Mouse (Mus musculus) limb, embryonic 14.5 days (tissue): ENCODE measurements around the gene Erbb3. TPM values are rescaled to one million over a fixed set of nuclear protein-coding genes. Genes with fewer than 3 reads are reported as not detected.

Experiments
- ATAC-seq: fragments of 200-750 bp; cut with Nextera tagmentation; 2 replicates; pipeline ENCODE4 v1.8.0; 2017; ENCODE audit warnings: low read depth, moderate number of reproducible peaks, moderate TSS enrichment; ENCODE audit not compliant: low FRiP score
- DNase-seq: peaks from one replicate; pipeline ENCODE4 v3.0.0-alpha.2; 2015; ENCODE audit warnings: low spot score
- H3K27ac ChIP-seq: fragments of 300-500 bp; sonication (generic); replicated peaks from 2 replicates; pipeline ENCODE4 v1.5.1; 2014; ENCODE audit warnings: low read depth, mild to moderate bottlenecking, low read length, moderate library complexity, mixed read lengths
- H3K27me3 ChIP-seq: fragments of 300-500 bp; sonication (generic); 2 replicates; pipeline ENCODE4 v1.6.1; 2014; ENCODE audit warnings: low read length, mixed read lengths; ENCODE audit not compliant: control insufficient read depth, insufficient read depth
- H3K36me3 ChIP-seq: fragments of 300-500 bp; sonication (generic); 2 replicates; pipeline ENCODE4 v1.6.1; 2014; ENCODE audit warnings: mild to moderate bottlenecking, low read length, moderate library complexity, mixed read lengths; ENCODE audit not compliant: control insufficient read depth, insufficient read depth
- H3K4me1 ChIP-seq: fragments of 300-500 bp; sonication (generic); 2 replicates; pipeline ENCODE4 v1.6.1; 2014; ENCODE audit warnings: antibody characterized with exemption, low read length, mixed read lengths; ENCODE audit not compliant: control insufficient read depth, insufficient read depth
- H3K4me2 ChIP-seq: fragments of 300-500 bp; sonication (generic); replicated peaks from 2 replicates; pipeline ENCODE4 v1.6.1; 2014; ENCODE audit warnings: low read depth, mild to moderate bottlenecking, low read length, moderate library complexity; ENCODE audit not compliant: severe bottlenecking
- H3K4me3 ChIP-seq: fragments of 300-500 bp; sonication (generic); replicated peaks from 2 replicates; pipeline ENCODE4 v1.5.1; 2014; ENCODE audit warnings: low read length
- H3K9ac ChIP-seq: fragments of 300-500 bp; sonication (generic); 2 replicates; pipeline ENCODE4 v1.6.1; 2014; ENCODE audit warnings: mild to moderate bottlenecking, low read depth, low read length, moderate library complexity; ENCODE audit not compliant: severe bottlenecking
- H3K9me3 ChIP-seq: fragments of 300-500 bp; sonication (generic); 2 replicates; pipeline ENCODE4 v1.6.1; 2016; ENCODE audit warnings: low read length; ENCODE audit not compliant: control insufficient read depth
- POLR2A ChIP-seq: fragments of 200-500 bp; IDR thresholded peaks from 2 replicates; pipeline ENCODE4 v1.8.0; 2012; ENCODE audit warnings: inconsistent platforms, mild to moderate bottlenecking, moderate library complexity, borderline replicate concordance; ENCODE audit not compliant: insufficient read depth, insufficient read length; ENCODE audit errors: extremely low read depth
- WGBS: fragments of 180-500 bp; shearing (Covaris S2); extraction: QIAGEN DNeasy Blood & Tissue Kit; methylation state at CpG from one replicate; pipeline ENCODE4 v1.1.7; 2014; 5-methylcytosine and 5-hydroxymethylcytosine counted together
- polyA plus RNA-seq, 2 experiments: library from polyadenylated mRNA; depleted of rRNA in 1 of 2; stranded (reverse) in 1 of 2; unstranded in 1 of 2; fragments of >200 nt; fragmentation: Nextera tagmentation in 1 of 2; extraction: Ambion mirVana in 1 of 2; gene quantifications; 2 replicates each; pipeline versions ENCODE4 v1.2.1 to v1.2.3; 2012 to 2014

Erbb3 gene
- polyA plus RNA-seq, 2 experiments, result 18.2 to 21.1 TPM

- Histone ChIP-seq H3K4me3 (peak overlapping the region; percentile 16), H3K27ac (peak overlapping the region; percentile 71), H3K9me3 (no peaks in the 10 kb centered on the region), H3K4me2 (peak overlapping the region; percentile 31), H3K36me3 (peaks cover 6% of the 10 kb centered on the region; the same call in 1 of the 2 replicates), H3K27me3 (no peaks in the 10 kb centered on the region), H3K9ac (peak overlapping the region; percentile 13; the same call in 1 of the 2 replicates), H3K4me1 (0 out of 2 replicates have a peak, but pooled peaks cover 3% of the 10 kb centered on the region)
- TF ChIP-seq POLR2A, result no peak
- ATAC-seq (peak; percentile 92), DNase-seq (peak; percentile 90)
- 15% methylated on average over 18 of the region's 18 CpGs for WGBS
These were observed 53.0 kb downstream of the Erbb3 start for GRCm38 (mm10) chr10:128536266-128536940.

DNA sequence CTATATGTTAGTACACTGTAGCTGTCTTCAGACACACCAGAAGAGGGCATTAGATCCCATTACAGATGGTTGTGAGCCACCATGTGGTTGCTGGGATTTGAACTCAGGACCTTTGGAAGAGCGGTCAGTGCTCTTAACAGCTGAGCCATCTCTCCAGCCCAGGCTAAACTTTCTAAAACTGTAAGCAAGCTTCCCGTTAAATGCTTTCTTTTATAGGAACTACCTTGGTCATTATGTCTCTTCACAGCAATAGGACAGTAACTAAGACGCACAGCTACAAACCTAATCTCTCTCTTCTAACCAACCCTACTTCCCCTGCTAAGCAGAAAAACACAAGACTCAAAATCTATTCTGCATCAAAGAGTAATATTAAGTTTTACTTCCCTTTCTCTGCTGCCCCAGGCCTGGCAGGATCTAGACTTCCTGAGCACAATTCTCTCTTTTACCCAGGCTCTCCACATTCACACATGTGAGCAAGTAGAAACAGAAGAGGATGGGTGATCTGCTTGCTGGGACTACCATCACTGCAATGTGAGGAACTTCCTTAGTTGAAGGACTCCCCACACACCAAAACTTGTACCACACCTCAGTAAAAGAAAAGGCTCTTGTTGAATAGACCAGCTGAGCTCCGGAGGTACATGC lies 53.7 kb downstream of the Erbb3 start:
- Histone ChIP-seq H3K9ac (peak overlapping the region; percentile 13; the same call in 1 of the 2 replicates), H3K9me3 (no peaks in the 10 kb centered on the region), H3K27ac (peak overlapping the region; percentile 71), H3K27me3 (no peaks in the 10 kb centered on the region), H3K4me2 (peak overlapping the region; percentile 31), H3K4me1 (0 out of 2 replicates have a peak, but pooled peaks cover 3% of the 10 kb centered on the region), H3K36me3 (no peaks in the 10 kb centered on the region), H3K4me3 (peak overlapping the region; percentile 16)
- DNase-seq (no peak), ATAC-seq (peak; percentile 14; the same call in 1 of the 2 replicates)
- TF ChIP-seq POLR2A, result no peak
- 73% methylated on average over 4 of the region's 4 CpGs for WGBS

DNA sequence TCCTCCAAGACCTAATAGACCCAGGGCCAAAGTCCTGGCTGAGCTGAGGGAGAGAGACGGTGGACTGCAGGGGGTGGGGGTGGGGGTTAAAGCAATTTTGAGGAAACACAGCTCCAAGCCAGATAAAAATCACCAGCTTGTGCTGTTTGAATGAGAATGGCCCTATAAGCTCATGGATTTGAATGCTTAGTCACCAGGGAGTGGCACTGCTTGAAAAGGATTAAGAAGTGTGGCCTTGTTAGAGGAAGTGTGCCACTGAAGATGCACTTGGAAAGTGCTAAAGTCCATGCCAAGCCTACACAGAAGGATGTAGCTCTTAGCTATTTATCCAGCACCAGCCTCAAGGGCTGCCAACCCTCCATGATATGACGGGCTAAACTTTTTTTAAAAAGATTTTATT lies 54.2 kb downstream of the Erbb3 start:
- Histone ChIP-seq H3K9me3 (no peaks in the 10 kb centered on the region), H3K4me3 (no peak overlapping the region), H3K27me3 (no peaks in the 10 kb centered on the region), H3K27ac (no peak overlapping the region), H3K4me2 (no peak overlapping the region), H3K4me1 (0 out of 2 replicates have a peak, but pooled peaks cover 3% of the 10 kb centered on the region), H3K9ac (no peak overlapping the region), H3K36me3 (no peaks in the 10 kb centered on the region)
- no peak for TF ChIP-seq POLR2A
- WGBS, result 86% methylated on average over 2 of the region's 2 CpGs
- DNase-seq, result no peak
- no peak for ATAC-seq

- Histone ChIP-seq H3K4me3 (peak overlapping the region; percentile 69), H3K9ac (peak overlapping the region; percentile 52), H3K27ac (no peak overlapping the region)
These were observed 62.8 kb downstream of the Erbb3 start for GRCm38 (mm10) chr10:128526366-128527356.

More at GRCm38 (mm10) chr10:128526366-128527356, 62.8 kb downstream of the Erbb3 start:
- H3K4me1 ChIP-seq, result 0 out of 2 replicates have a peak, but pooled peaks cover 10% of the 10 kb centered on the region
- H3K36me3 ChIP-seq, result peaks cover 5% of the 10 kb centered on the region; the same call in 1 of the 2 replicates
- TF ChIP-seq POLR2A, result no peak
- DNase-seq, result no peak
- H3K4me2 ChIP-seq, result peak overlapping the region; percentile 96
- 30% methylated on average over 28 of the region's 28 CpGs for WGBS
- no peaks in the 10 kb centered on the region for H3K9me3 ChIP-seq
- no peaks in the 10 kb centered on the region for H3K27me3 ChIP-seq
- ATAC-seq, result no peak
